Mouse (Mus musculus) forebrain, embryonic 14.5 days (tissue): ENCODE results near the gene F12. TPM values are rescaled to one million over a fixed set of nuclear protein-coding genes. Genes with fewer than 3 reads are reported as not detected.

ENCODE experiments used
- ATAC-seq: fragments of 200-750 bp; cut with Nextera tagmentation; 2 replicates; pipeline ENCODE4 v1.8.0; 2017; ENCODE audit warnings: mild to moderate bottlenecking, moderate library complexity
- DNase-seq: peaks from one replicate; pipeline ENCODE4 v3.0.0-alpha.2; 2015; ENCODE audit warnings: low spot score
- H3K27ac ChIP-seq: fragments of 300-500 bp; sonication (generic); 2 replicates; pipeline ENCODE4 v1.5.1; 2014; ENCODE audit warnings: low read depth, mild to moderate bottlenecking, control low read depth, low read length, moderate library complexity
- H3K27me3 ChIP-seq: fragments of 300-500 bp; sonication (generic); replicated peaks from 2 replicates; pipeline ENCODE4 v1.6.1; 2014; ENCODE audit warnings: low read length, control low read depth, mixed read lengths; ENCODE audit not compliant: control insufficient read depth, insufficient read depth
- H3K36me3 ChIP-seq: fragments of 300-500 bp; sonication (generic); 2 replicates; pipeline ENCODE4 v1.6.1; 2014; ENCODE audit warnings: low read length, control low read depth; ENCODE audit not compliant: control insufficient read depth, insufficient read depth
- H3K4me1 ChIP-seq: fragments of 300-500 bp; sonication (generic); 2 replicates; pipeline ENCODE4 v1.6.1; 2014; ENCODE audit warnings: antibody characterized with exemption, low read length, control low read depth; ENCODE audit not compliant: control insufficient read depth, insufficient read depth
- H3K4me2 ChIP-seq: fragments of 300-500 bp; sonication (generic); 2 replicates; pipeline ENCODE4 v1.6.1; 2014; ENCODE audit warnings: mild to moderate bottlenecking, control low read depth, low read length
- H3K4me3 ChIP-seq: fragments of 300-500 bp; sonication (generic); 2 replicates; pipeline ENCODE4 v1.5.1; 2014; ENCODE audit warnings: low read depth, low read length, control low read depth
- H3K9ac ChIP-seq: fragments of 300-500 bp; sonication (generic); 2 replicates; pipeline ENCODE4 v1.6.1; 2014; ENCODE audit warnings: mild to moderate bottlenecking, low read length, control low read depth, moderate library complexity
- H3K9me3 ChIP-seq: fragments of 300-500 bp; sonication (generic); replicated peaks from 2 replicates; pipeline ENCODE4 v1.6.1; 2016; ENCODE audit warnings: low read length, control low read depth, mixed read lengths; ENCODE audit not compliant: control insufficient read depth
- WGBS: fragments of 180-500 bp; shearing (Covaris S2); extraction: QIAGEN DNeasy Blood & Tissue Kit; methylation state at CpG from one replicate; pipeline ENCODE4 v1.1.7; 2014; 5-methylcytosine and 5-hydroxymethylcytosine counted together
- polyA plus RNA-seq: library from polyadenylated mRNA; unstranded; fragments of >200 nt; fragmentation: Nextera tagmentation; extraction: Ambion mirVana; gene quantifications from 2 replicates; pipeline ENCODE4 v1.2.1, GENCODE M21; 2014

The F12 gene
- polyA plus RNA-seq: not detected in 2 replicates

DNA sequence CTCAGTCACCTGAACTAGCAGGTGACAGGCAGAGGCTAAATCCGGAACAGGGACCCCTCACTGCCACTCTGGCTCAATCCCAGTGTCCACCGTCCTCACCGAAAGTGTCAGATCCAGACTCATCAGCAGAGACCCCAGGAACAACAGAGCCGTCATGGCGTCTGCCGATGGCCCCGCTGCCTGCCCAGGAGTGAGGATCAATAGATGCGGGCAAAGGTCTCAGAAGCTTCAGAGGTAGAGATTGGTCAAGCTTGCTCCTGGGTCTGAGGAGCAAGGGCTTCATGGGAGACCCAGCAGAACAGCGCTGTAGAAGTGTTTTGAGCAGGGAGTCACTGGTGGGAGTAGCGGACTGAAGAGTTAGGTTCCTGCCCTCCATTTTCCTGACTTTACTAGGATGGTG lies at the start of gene F12:
Gene F12, minus strand, starts transcription at position 181 of the 400 bp plus-strand sequence.
- no peak for ATAC-seq
- DNase-seq: no peak
- H3K27ac ChIP-seq: no peak within 1 kb of the TSS
- H3K4me1 ChIP-seq: no peaks in the 10 kb centered on the region
- no peaks in the 10 kb centered on the region for H3K36me3 ChIP-seq
- 89% methylated on average over 10 of the region's 10 CpGs for WGBS
- H3K4me3 ChIP-seq: no peak within 1 kb of the TSS
- H3K4me2 ChIP-seq: no peak within 1 kb of the TSS
- no peak within 1 kb of the TSS for H3K9ac ChIP-seq
- H3K27me3 ChIP-seq: peaks cover 6% of the 10 kb centered on the region
- H3K9me3 ChIP-seq: no peaks in the 10 kb centered on the region

- Histone ChIP-seq H3K9me3 (no peaks in the 10 kb centered on the region), H3K27me3 (no peaks in the 10 kb centered on the region), H3K4me2 (no peak overlapping the region), H3K36me3 (peaks cover 84% of the 10 kb centered on the region), H3K9ac (no peak overlapping the region), H3K4me1 (peaks cover 26% of the 10 kb centered on the region), H3K4me3 (no peak overlapping the region), H3K27ac (peak overlapping the region; percentile 21)
- 97% methylated on average over 8 of the region's 8 CpGs for WGBS
- no peak for ATAC-seq
- DNase-seq: no peak
Observed at GRCm38 (mm10) chr13:55476256-55476655, 49.7 kb upstream of the F12 start.

GRCm38 (mm10) chr13:55475750-55476149 lies 49.2 kb upstream of the F12 start:
- ATAC-seq: no peak
- peaks cover 31% of the 10 kb centered on the region for H3K4me1 ChIP-seq

GRCm38 (mm10) chr13:55474621-55475069 lies 48.1 kb upstream of the F12 start:
- DNase-seq (peak; percentile 97), ATAC-seq (peak; percentile 38; the same call in 1 of the 2 replicates)
- no peaks in the 10 kb centered on the region for H3K27me3 ChIP-seq
- no peak overlapping the region for H3K4me3 ChIP-seq
- peaks cover 42% of the 10 kb centered on the region for H3K4me1 ChIP-seq
- H3K9me3 ChIP-seq: no peaks in the 10 kb centered on the region
- peak overlapping the region; percentile 16 for H3K4me2 ChIP-seq
- H3K9ac ChIP-seq: no peak overlapping the region
- peaks cover 67% of the 10 kb centered on the region for H3K36me3 ChIP-seq
- 5% methylated on average over 5 of the region's 5 CpGs for WGBS
- peak overlapping the region; percentile 61 for H3K27ac ChIP-seq

More at GRCm38 (mm10) chr13:55475750-55476149, 49.2 kb upstream of the F12 start:
- WGBS: 95% methylated on average over 5 of the region's 5 CpGs
- H3K4me3 ChIP-seq: no peak overlapping the region
- no peaks in the 10 kb centered on the region for H3K27me3 ChIP-seq
- peaks cover 78% of the 10 kb centered on the region for H3K36me3 ChIP-seq
- no peak overlapping the region for H3K9ac ChIP-seq
- DNase-seq: no peak
- H3K27ac ChIP-seq: no peak overlapping the region; the same call in 1 of the 2 replicates
- H3K9me3 ChIP-seq: no peaks in the 10 kb centered on the region
- no peak overlapping the region for H3K4me2 ChIP-seq

DNA sequence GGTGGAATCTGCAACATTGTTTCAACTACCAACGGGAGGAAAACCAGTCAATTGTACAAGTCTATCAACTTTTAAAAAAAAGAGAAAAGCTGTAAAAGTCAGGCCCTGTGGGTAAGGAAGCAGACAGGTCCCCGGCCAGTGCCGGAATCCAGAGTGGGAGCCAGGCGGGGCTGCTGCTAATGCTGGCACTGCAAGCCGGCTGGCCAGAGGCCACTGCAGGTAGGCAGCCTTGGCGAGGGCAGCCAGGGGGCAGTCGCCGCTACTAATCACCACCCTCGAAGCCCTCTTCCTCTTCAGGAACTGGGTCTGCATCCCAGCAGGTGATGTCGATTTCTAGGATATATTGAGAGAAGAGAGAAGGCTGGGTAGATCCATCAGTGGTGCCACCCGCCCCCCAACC lies 47.4 kb upstream of the F12 start:
- 56% methylated on average over 11 of the region's 11 CpGs for WGBS
- Histone ChIP-seq H3K27ac (peak overlapping the region; percentile 61; the same call in 1 of the 2 replicates), H3K9me3 (no peaks in the 10 kb centered on the region), H3K9ac (no peak overlapping the region), H3K27me3 (no peaks in the 10 kb centered on the region), H3K4me1 (peaks cover 49% of the 10 kb centered on the region), H3K4me3 (no peak overlapping the region), H3K4me2 (0 out of 2 replicates have a peak overlapping the region, but pooled peaks have one; percentile 16), H3K36me3 (peaks cover 61% of the 10 kb centered on the region)
- no peak for DNase-seq
- ATAC-seq: no peak

- Histone ChIP-seq H3K36me3 (peaks cover 53% of the 10 kb centered on the region), H3K9me3 (no peaks in the 10 kb centered on the region), H3K9ac (peak overlapping the region; percentile 87), H3K27me3 (no peaks in the 10 kb centered on the region), H3K4me1 (peaks cover 51% of the 10 kb centered on the region), H3K27ac (peak overlapping the region; percentile 92), H3K4me3 (peak overlapping the region; percentile 48), H3K4me2 (peak overlapping the region; percentile 100)
- peak; percentile 34 for DNase-seq
- ATAC-seq: no peak
- WGBS: 21% methylated on average over 18 of the region's 18 CpGs
Observed at GRCm38 (mm10) chr13:55473076-55473831, 46.7 kb upstream of the F12 start.

DNA sequence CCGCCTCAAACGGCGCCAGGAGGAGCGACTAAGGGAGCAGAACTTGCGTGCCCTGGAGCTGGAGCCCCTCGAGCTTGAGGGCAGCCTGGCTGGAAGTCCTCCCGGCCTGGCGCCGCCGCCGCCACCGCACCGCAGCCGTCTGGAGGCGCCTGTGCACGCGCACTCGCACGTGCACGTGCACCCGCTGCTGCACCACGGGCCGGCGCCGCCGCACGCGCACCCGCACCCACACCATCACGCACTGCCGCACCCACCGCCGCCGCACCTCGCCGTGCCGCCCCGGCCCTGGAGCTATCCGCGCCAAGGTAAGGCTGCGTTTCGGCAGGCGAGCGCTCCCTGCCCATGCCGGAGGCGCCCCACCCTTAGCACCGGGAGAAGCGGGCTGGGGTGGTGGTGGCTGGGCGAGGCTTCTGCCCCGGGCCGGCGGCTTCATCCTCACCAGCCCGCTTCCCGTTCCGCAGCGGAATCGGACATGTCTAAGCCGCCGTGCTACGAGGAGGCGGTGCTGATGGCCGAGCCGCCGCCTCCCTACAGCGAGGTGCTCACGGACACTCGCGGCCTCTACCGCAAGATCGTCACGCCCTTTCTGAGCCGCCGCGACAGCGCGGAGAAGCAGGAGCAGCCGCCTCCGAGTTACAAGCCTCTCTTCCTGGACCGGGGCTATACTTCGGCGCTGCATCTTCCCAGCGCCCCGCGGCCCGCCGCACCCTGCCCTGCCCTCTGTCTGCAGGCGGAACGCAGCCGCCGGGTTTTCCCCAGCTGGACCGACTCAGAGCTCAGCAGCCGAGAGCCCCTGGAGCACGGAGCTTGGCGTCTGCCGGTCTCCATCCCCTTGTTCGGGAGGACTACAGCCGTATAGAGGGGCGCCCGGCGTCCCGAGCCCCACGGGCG lies 45.8 kb upstream of the F12 start:
- ATAC-seq (peak; percentile 54), DNase-seq (peak; percentile 79)
- Histone ChIP-seq H3K27ac (peak overlapping the region; percentile 92), H3K9ac (peak overlapping the region; percentile 87), H3K4me3 (peak overlapping the region; percentile 48), H3K4me1 (peaks cover 51% of the 10 kb centered on the region), H3K27me3 (no peaks in the 10 kb centered on the region), H3K4me2 (peak overlapping the region; percentile 100), H3K36me3 (peaks cover 45% of the 10 kb centered on the region), H3K9me3 (no peaks in the 10 kb centered on the region)
- under 1% methylated on average over 91 of the region's 103 CpGs for WGBS

DNA sequence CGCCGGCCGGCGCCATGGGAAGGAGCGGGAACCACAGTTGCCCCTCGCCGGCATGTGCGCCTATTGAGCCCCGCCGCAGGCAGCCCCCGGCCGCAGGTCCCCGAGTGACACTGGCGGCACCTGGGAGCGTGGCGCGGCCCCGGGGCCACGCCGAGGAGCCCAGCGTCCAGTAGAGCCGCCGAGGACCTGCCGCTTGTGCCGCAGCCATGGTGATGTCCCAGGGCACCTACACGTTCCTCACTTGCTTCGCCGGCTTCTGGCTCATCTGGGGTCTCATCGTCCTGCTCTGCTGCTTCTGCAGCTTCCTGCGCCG lies 45.2 kb upstream of the F12 start:
- peak overlapping the region; percentile 92 for H3K27ac ChIP-seq
- H3K9me3 ChIP-seq: no peaks in the 10 kb centered on the region
- no peaks in the 10 kb centered on the region for H3K27me3 ChIP-seq
- H3K36me3 ChIP-seq: peaks cover 39% of the 10 kb centered on the region
- DNase-seq: no peak
- WGBS: 0% methylated on average over 28 of the region's 31 CpGs
- peak overlapping the region; percentile 48 for H3K4me3 ChIP-seq
- H3K4me2 ChIP-seq: peak overlapping the region; percentile 100
- peak overlapping the region; percentile 87 for H3K9ac ChIP-seq
- peaks cover 51% of the 10 kb centered on the region for H3K4me1 ChIP-seq
- ATAC-seq: no peak; the same call in 1 of the 2 replicates
